Mouse (Mus musculus): ENCODE data around the gene Gabrr3.
A peak's percentile ranks its signal among the peaks of the same experiment; 100 is the strongest.
"Not testable (repeated sequence)": the region's sequence is repeated elsewhere in the genome, so short reads cannot be mapped to it uniquely, and the experiment has no call there.

The Gabrr3 gene

DNA sequence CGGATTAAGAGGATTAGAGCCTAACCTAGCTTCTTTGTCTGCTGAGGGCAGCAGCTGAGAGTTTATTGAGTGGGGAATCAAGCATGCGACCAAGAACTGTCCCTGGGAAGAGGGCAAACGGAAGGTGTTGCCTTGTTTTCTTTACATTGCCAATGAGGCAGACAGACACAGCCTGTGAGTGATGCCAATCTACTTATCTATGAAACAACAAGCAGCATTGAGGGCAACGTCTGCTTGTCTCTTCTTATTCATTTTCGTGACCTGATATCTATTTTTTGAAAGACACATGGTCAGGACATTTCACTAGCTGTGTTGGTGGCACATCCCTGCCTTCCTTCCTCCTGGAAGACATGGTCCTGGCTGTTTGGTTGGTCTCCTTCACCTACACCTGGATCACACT, at the start of gene Gabrr3:
TSS of gene Gabrr3 (plus strand) at position 301 of the 400 bp plus-strand sequence.
- DNase-seq, result no peak

DNA sequence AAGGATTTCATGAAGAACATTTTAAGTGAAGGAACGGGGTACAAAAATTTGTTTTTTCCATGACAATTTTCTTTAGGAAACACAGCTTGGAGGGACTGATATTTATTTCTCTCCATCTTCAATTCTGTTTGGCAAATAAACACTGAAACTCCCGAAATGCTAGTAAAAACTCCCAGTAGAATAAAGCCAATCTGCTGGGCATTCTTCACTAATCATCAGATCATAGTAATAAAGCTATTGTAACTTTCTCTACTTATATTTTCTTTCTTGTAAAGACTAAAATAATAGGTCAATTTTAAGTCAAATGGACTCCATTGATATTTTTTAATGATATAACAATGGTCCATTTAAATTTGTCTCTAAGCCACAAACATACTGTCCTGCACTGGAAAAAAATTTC, 43.2 kb upstream of the Gabrr3 start, which contains the start of gene Olfr209:
TSS of gene Olfr209 (minus strand) at position 101 of the 400 bp plus-strand sequence.
- no peak for DNase-seq

DNA sequence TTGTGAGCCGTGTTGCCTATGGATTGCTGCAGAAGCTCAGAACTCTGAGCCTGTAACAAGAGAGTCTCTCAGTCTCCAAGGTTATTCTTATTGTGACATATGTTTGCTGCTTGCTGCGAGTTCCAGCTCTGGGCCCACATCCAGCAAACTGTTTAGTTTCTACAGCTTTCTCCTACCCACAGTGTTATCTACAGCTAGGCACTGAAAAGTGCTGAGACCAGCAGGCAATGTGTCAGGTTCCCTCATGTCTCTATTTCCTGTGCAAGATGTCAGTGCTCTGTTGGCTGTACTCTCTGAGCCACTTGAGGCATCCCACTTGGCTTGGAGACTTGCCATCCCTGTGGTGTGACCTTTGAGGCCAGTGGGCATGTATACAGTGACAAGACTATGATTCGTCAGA, 13.8 kb upstream of the Gabrr3 start:
- no peak for DNase-seq

DNA sequence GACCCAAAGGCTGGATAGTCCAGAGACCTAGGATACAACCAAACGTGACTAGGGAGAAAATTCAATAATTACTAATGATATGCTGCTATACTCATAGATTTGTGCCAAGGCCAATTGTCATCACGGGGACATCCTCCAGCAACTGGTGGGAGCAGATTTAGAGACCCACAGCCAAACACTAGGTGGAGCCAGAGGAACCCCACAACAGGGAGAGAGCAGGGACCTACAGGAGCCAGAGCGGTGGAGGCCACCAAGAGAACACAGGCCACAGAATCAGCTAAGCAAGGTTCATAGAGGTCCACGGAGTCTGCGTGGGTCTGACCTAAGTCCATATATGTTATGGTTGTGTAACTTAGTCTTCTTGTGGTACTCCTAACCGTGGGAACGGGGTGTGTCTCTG, 6.0 kb upstream of the Gabrr3 start:
- DNase-seq, result no peak

- DNase-seq, result no peak
Observed at GRCm38 (mm10) chr16:59401985-59402384, 5.1 kb upstream of the Gabrr3 start.

DNA sequence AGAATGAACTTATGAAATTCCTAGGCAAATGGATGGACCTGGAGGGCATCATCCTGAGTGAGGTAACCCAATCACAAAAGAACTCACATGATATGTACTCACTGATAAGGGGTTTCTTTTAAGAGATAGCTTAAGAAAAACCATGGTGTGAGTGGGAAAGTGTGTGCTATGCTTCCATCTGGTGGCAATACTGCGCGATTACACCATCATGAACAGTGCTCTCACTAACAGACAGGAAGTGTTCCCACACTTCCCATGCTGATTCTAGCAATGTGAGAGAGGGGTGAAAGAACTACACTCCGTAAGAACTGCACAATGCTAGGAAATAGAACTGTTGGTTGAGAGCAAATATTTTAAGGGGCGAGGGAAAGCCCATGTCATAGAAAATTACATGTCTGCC, 3.4 kb upstream of the Gabrr3 start:
- DNase-seq, result peak; percentile 24

DNA sequence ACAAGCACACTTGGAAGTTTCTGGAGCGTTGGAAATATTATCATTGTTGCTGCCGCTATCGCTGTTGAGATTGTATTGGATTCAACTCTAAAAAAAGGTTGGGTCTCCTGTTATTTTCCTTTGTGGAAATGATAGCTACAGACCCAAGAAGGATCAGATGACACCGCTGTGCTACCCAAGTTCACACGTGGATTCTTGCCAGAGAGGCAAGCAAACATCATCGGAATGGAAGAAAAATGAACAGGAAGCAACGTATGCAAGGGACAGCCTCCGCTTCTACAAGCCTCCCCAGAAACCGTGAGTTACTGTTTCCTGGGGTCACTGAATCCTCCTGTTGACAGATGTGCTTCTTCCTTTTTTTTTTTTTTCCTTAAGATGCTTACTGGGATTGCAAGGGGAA, 2.3 kb upstream of the Gabrr3 start:
- DNase-seq, result no peak

- DNase-seq, result no peak
Observed at GRCm38 (mm10) chr16:59409341-59409748, 2.2 kb downstream of the Gabrr3 start.

DNA sequence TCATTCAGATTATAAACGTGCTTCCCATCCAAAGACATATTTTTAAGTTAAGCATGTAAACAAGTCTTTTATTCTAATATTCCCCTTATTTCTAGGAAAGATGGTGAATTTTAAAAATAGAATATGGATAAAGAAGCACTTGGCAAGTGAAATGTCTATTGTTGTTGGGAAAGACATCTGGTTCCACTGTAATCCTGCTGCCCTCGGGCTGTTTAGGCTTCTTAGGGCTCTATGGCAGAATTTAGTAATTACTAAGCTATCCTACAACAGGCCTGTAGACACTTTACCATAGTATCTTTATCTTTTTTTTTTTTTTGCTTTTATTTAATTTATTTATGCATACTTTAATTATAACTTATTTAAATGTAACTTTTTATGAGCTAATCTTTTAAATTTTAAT, 2.7 kb downstream of the Gabrr3 start:
- no peak for DNase-seq

DNA sequence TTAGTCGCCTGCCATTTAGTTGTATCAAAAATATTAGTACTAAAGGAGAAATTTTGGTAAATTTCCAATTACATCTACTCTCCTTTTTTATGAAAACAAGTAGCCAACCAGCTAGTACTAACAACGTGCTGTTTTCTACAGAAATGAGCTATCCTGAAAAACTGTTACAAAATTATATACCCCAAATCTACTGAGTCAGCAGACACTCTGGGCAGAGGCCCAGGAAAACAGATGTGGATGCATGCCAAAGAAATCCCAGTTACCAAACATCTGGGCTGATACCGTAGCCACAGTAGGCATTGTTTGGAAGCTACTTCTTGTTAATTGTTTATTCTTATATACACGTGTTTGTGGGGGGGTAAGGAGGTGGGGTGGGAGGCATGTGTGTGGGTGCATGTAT, 6.3 kb downstream of the Gabrr3 start:
- no peak for DNase-seq

DNA sequence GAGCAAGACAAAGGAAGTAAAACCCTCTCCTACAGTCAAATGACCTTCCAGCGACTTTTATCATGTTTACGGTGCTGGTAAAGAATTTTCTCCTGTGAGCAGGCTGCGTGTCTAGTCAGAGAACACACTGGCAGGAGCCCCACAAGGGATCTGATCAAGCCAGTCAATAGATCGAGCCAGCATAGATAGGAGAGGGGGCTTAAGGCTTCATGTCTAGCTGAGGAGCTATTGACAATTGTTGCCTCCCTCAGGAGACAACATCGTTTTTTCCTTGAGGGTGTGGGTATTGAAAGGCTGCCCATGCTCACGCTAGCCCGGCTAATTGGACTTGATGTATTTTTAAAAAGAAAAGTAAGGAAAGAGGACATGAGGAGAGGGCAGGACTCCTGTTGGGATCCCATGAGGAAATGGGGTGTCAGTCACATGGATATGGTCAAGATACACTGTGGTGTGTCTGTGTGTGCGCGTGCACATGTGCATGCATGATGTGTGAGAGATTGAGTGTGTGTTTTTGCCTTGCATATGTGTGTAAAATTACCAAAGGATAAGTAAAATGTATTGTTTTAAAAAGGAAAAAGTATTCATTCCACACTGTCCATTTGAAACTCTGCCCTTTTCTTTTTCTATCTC, 13.2 kb downstream of the Gabrr3 start:
- DNase-seq, result no peak

- DNase-seq, result peak; percentile 74
Observed at GRCm38 (mm10) chr16:59420867-59421251, 13.7 kb downstream of the Gabrr3 start.

- no peak for DNase-seq
Observed at GRCm38 (mm10) chr16:59421571-59422345, 14.6 kb downstream of the Gabrr3 start.

- no peak for DNase-seq
Observed at GRCm38 (mm10) chr16:59427960-59428359, 20.8 kb downstream of the Gabrr3 start.

GRCm38 (mm10) chr16:59433181-59433580, 26.0 kb downstream of the Gabrr3 start:
- DNase-seq, result no peak

- peak; percentile 55 for DNase-seq
Observed at GRCm38 (mm10) chr16:59444880-59445559, 37.9 kb downstream of the Gabrr3 start.

DNA sequence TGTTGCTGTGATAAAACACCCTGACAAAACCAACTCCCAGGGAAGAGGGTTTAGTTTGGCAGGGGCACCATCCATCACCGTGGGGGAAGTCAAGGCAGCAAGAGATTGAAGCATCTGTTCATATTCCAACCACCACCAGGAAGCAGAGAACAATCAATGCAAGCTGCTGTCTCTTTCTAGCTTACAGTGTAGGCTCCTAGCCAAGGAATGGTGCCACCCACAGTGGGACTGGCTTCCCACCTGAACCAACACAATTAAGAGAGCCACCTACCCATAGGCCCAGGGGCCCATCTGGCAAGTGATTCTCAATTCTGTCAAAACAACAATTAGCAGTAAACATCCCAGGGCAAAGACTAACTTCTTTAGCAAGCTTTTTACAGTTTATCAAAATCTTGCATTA, 41.0 kb downstream of the Gabrr3 start:
- DNase-seq, result no peak

GRCm38 (mm10) chr16:59449092-59449491, 42.0 kb downstream of the Gabrr3 start:
- no peak for DNase-seq

DNA sequence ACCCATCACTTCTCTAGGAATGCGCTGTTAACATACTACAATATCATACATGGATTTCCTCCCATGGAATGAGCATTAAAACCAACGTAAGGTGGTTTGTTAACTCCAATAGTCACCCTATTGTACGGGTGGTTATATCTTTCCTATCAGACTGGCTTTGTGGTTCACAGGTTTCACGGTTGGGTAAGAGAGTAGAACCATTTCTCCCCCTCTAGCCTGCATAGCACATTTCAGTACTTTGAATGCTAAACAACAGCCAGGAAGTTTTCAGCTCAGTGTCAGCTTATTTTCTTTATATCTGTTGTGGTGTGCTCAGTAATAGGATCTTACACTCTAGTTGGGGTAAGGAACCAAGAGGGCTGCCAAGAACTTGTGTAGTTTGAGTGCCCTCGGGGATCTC, 44.7 kb downstream of the Gabrr3 start:
- DNase-seq, result no peak

DNA sequence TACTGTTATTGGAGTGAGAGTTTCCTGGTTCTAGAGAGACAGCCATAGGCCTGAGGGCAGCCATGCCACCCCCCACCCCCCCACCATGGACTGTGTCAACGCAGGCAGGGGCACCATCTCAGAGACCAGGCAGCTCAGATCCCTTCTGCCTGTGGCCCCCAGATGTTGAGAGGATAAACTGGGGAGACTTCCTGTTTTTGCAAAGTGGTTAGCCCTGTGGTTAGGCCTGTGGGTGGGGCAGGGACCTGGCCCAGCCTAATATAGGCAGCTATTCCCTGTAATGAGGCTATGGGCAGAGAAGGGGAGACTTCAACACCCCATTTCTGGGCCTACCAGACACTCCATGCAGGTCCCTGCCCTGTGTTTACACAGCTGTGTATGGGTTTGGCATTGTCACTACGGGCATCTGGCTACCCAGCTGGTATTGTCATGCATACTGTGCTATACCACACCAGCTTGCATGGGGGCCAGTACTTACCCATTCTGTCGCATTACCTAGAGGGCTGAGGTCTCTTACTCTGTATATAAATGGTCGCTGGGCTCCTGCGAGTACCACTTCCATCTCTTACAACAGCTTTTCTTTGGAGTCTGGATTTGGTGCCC, 52.2 kb downstream of the Gabrr3 start:
- not testable (repeated sequence) for DNase-seq

DNA sequence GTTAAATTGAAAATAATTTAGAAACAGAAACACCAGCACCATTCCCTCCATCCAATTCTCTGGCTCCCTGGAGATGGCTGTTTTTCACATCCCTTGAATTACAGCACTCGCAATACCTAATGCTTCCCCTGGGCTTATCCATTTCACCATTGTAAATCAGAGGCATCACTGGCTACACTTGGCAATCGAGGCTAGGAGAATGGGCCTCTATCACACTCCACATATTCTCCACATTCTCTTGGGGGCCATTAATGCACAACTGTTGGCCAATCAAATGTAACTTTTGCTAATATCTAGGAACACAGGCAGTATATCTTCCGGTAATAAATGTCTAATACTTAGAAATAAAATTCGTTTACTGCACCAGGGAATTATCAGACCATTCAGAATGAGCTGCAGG, 56.4 kb downstream of the Gabrr3 start:
- no peak for DNase-seq

- no peak for DNase-seq
Observed at GRCm38 (mm10) chr16:59463973-59464372, 56.8 kb downstream of the Gabrr3 start.

DNA sequence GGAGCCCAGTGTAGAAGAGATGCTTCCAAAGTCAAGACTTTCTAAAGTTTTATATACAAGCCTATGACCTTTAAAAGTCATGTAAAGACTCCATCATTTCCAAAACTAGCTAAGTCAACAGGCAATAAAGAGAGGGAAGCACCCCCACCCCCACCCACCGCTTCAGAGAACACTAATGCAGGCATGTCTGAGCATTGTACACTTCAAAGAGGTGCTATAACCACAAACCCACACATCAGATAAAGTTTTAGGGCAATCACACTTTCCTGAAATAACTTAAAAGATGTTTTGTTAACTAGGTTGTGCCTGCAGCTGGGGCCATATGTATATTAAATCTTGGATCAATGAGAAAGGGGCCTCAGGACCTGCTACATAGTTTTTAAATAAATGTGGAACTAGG, 62.7 kb downstream of the Gabrr3 start:
- DNase-seq, result no peak
